Mouse (Mus musculus) neural tube, postnatal 0 days (tissue): Measurements from ENCODE around the gene Zfp324. TPM values are rescaled to one million over a fixed set of nuclear protein-coding genes. Genes with fewer than 3 reads are reported as not detected.

Experiments used
- polyA plus RNA-seq: library from polyadenylated mRNA; unstranded; fragments of >200 nt; fragmentation: Nextera tagmentation; extraction: Ambion mirVana; gene quantifications from 2 replicates; pipeline ENCODE4 v1.2.1, GENCODE M21; 2015

Gene Zfp324
- polyA plus RNA-seq, result 10.5 and 12.2 TPM in 2 replicates

DNA sequence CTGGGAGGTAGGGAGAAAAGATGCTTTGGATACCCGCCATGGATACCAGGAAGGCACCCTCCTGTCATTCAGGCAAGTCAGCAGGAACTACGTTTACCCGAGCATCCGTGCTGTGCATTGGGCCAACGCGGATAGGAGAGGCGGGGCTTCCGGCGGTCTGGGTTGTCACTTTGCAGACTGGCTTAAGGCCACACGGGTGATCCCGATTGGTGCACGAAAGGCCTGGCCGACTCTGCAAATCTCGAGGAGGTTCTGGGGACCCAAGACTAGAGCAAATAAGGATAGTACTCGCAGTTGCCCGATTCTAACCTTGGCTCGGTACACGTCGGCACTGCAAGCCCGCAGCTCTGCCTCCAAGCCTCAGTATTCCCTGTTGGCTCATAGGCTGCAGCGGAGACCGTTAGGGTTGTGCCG lies at the start of gene Zfp324:
Gene Zfp324 (plus strand): TSS at position 161 of the 414 bp plus-strand sequence.

GRCm38 (mm10) chr7:12921705-12922465 lies 43.8 kb upstream of the Zfp324 start, which contains the start of gene Rps5:
TSS of gene Rps5 (plus strand) at chr7:12922290.

GRCm38 (mm10) chr7:12927191-12927680 lies 38.4 kb upstream of the Zfp324 start, which contains the start of gene Rnf225:
TSS of gene Rnf225 (plus strand) at chr7:12927416.

GRCm38 (mm10) chr7:12977682-12978389 lies 12.2 kb downstream of the Zfp324 start, which contains the start of gene Zfp446:
TSS of gene Zfp446 (plus strand) at chr7:12977848.

GRCm38 (mm10) chr7:12998053-12998452 lies 32.4 kb downstream of the Zfp324 start, which contains the start of gene Slc27a5:
TSS of gene Slc27a5 (minus strand) at chr7:12998192.

DNA sequence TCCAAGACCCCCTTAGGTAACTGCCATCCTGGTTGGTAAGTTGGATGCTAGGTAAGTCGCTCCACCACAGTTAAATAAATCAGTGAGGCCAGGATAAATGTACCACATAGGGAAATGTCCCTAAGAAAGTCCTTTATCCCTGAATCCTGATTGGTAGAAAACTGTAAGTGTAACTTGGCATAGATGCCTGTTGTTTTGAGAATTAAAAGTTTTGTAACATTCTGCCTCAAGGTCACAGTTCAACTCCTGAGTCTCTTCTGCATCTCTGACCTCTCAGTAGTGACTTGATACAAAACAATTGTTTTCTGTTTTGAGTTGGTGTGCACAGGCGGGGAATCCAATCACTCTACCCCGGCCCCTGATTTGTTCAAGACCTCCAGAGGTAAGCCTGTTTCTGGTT lies 33.2 kb downstream of the Zfp324 start, which contains the start of gene Trim28:
Gene Trim28 (plus strand): TSS at position 264 of the 400 bp plus-strand sequence.

DNA sequence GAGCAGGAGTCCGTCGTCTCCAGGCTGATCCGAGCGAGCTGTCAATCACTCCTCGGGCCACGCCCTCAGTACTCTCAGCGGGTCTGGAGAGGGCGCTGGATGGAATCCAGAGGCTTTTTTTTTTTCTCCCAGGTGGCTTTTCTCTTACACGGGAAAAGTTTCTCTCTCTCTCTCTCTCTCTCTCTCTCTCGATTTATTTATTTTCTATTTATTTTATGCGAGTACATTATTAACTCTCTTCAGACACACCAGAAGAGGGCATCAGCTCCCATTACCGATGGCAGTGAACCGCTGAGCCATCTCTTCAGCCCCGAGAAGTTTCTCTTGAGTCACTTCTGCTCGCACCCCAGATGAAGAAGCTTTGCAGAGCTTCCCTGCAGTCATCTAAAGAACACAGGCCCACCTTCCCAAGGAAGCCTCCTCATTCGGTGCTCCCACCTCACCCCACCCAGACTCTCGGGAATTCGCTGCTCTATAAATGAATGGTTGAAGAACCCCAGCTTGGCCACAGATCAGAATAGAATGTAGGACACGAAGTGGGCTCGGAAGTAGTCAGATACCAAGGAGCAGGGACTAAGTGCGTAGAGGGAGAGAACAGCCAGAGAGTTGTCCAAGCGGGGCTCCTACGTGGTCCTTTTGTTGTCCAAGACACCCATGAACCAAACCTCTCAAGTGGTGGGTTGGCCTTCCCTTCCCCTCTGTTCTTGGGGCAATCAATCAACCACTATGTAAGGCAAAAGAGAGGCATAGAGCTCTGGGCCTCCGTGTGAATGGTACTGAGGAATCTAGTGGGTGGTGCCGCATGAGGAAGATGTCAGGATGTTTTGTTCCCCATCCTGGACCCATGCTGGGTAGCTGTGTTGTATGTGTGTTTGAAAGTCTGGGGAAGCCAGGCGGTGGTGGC lies 44.6 kb downstream of the Zfp324 start, which contains the start of gene Zbtb45:
Gene Zbtb45 (minus strand): TSS at position 30 of the 904 bp plus-strand sequence.

Other genes starting within 250 kb of the Zfp324 start
- not detected in 2 replicates for gene Vmn2r56, start 230.8 kb upstream of the Zfp324 start, polyA plus RNA-seq
- 19.4 and 23.9 TPM in 2 replicates for gene Zscan18, start 162.2 kb upstream of the Zfp324 start, polyA plus RNA-seq
- gene Zfp329, start 147.0 kb upstream of the Zfp324 start, polyA plus RNA-seq, result 18.5 and 20.4 TPM in 2 replicates
- 15.4 and 15.5 TPM in 2 replicates for gene Zfp110, start 131.1 kb upstream of the Zfp324 start, polyA plus RNA-seq
- gene Zfp128, start 84.7 kb upstream of the Zfp324 start, polyA plus RNA-seq, result 4.5 and 5.1 TPM in 2 replicates
- gene Zscan22, start 68.0 kb upstream of the Zfp324 start, polyA plus RNA-seq, result 6.8 TPM in 2 replicates
- gene Rps5, start 43.5 kb upstream of the Zfp324 start, polyA plus RNA-seq, result 620 and 632 TPM in 2 replicates
- 1.0 and 1.6 TPM in 2 replicates for gene Rnf225, start 38.4 kb upstream of the Zfp324 start, polyA plus RNA-seq
- gene Zfp446, start 12.0 kb downstream of the Zfp324 start, polyA plus RNA-seq, result 6.8 and 7.0 TPM in 2 replicates
- gene Slc27a5, start 32.4 kb downstream of the Zfp324 start, polyA plus RNA-seq, result 0.17 and 0.32 TPM in 2 replicates
- 179 and 196 TPM in 2 replicates for gene Trim28, start 33.3 kb downstream of the Zfp324 start, polyA plus RNA-seq
- gene Zbtb45, start 44.2 kb downstream of the Zfp324 start, polyA plus RNA-seq, result 28.3 and 32.5 TPM in 2 replicates
- gene Chmp2a, start 69.0 kb downstream of the Zfp324 start, polyA plus RNA-seq, result 180 and 183 TPM in 2 replicates
- gene Ube2m, start 72.4 kb downstream of the Zfp324 start, polyA plus RNA-seq, result 188 and 191 TPM in 2 replicates
- 8.7 and 10.4 TPM in 2 replicates for gene Mzf1, start 88.9 kb downstream of the Zfp324 start, polyA plus RNA-seq
- gene Vmn1r85, start 129.3 kb downstream of the Zfp324 start, polyA plus RNA-seq, result 0.30 and 0.38 TPM in 2 replicates
- gene Vmn1r86, start 154.1 kb downstream of the Zfp324 start, polyA plus RNA-seq, result not detected in 2 replicates
- gene Vmn1r87, start 174.3 kb downstream of the Zfp324 start, polyA plus RNA-seq, result not detected in 2 replicates
- not detected in 2 replicates for gene Vmn1r88, start 193.7 kb downstream of the Zfp324 start, polyA plus RNA-seq
- not detected in 2 replicates for gene Vmn1r89, start 247.2 kb downstream of the Zfp324 start, polyA plus RNA-seq